Mouse (Mus musculus) heart, adult 18-20 months (tissue): ENCODE measurements around the gene Eef1akmt4. TPM values are rescaled to one million over a fixed set of nuclear protein-coding genes. Genes with fewer than 3 reads are reported as not detected.
A peak's percentile ranks its signal among the peaks of the same experiment; 100 is the strongest.
"Not testable (repeated sequence)": the region's sequence is repeated elsewhere in the genome, so short reads cannot be mapped to it uniquely, and the experiment has no call there.

ENCODE experiments used
- DNase-seq, 2 experiments: peaks; one replicate each; pipeline ENCODE4 v3.0.0; 2021 to 2022; ENCODE audit warnings: mixed read lengths in 1 of 2
- microRNA-seq, 2 experiments: library from miRNA; unstranded; fragments of <30 nt; microRNA quantifications; one replicate each; pipeline ENCODE4 v1.2.0; 2022
- total RNA-seq, 2 experiments: library from RNA; stranded (reverse); gene quantifications; 2 replicates each; pipeline ENCODE4 v1.2.3; 2021

The Eef1akmt4 gene
- total RNA-seq, 2 experiments from 2014 or later, result 6.6 to 9.1 TPM

GRCm38 (mm10) chr16:20621991-20622685 lies 10.7 kb downstream of the Eef1akmt4 start:
- DNase-seq, result peak; percentile 77 to 78

GRCm38 (mm10) chr16:20623211-20623610 lies 11.8 kb downstream of the Eef1akmt4 start:
- no peak for DNase-seq

- no peak for DNase-seq
Measured at GRCm38 (mm10) chr16:20628871-20629391, 17.5 kb downstream of the Eef1akmt4 start.

GRCm38 (mm10) chr16:20629731-20630634 lies 18.6 kb downstream of the Eef1akmt4 start, which contains the start of gene Ece2:
Gene Ece2, plus strand, starts transcription at chr16:20629828.
- DNase-seq, result peak in 1 of 2 experiments; percentile 22

- no peak for DNase-seq
Measured at GRCm38 (mm10) chr16:20637410-20637809, 26.0 kb downstream of the Eef1akmt4 start.

GRCm38 (mm10) chr16:20638367-20638766 lies 27.0 kb downstream of the Eef1akmt4 start:
- DNase-seq, result no peak

GRCm38 (mm10) chr16:20642161-20642560 lies 30.8 kb downstream of the Eef1akmt4 start:
- peak; percentile 58 to 82 for DNase-seq

- DNase-seq, result no peak
Measured at GRCm38 (mm10) chr16:20643911-20644310, 32.5 kb downstream of the Eef1akmt4 start.

GRCm38 (mm10) chr16:20651076-20651946 lies 39.9 kb downstream of the Eef1akmt4 start, which contains the start of gene Psmd2:
Gene Psmd2, plus strand, starts transcription at chr16:20651652.
- DNase-seq, result peak; percentile 97 to 99

GRCm38 (mm10) chr16:20651947-20652310 lies 40.5 kb downstream of the Eef1akmt4 start:
- DNase-seq, result no peak

- DNase-seq, result no peak
Measured at GRCm38 (mm10) chr16:20653315-20653714, 41.9 kb downstream of the Eef1akmt4 start.

GRCm38 (mm10) chr16:20657661-20658060 lies 46.3 kb downstream of the Eef1akmt4 start:
- DNase-seq, result no peak

GRCm38 (mm10) chr16:20668013-20668412 lies 56.6 kb downstream of the Eef1akmt4 start, which contains the start of gene Eif4g1:
Gene Eif4g1, plus strand, starts transcription at chr16:20668313.
- not testable (repeated sequence) for DNase-seq

Small RNAs within 50 kb of the gene (microRNA-seq; reads per million reads assigned to microRNA genes)
- gene Mir1224, result 2.2 to 2.3 reads per million in 2 experiments

Other genes with a start within 250 kb of the Eef1akmt4 start
- 10 to 100 TPM; 20.7 to 24.0 TPM for gene Abcc5, start 185.2 kb upstream of the Eef1akmt4 start, total RNA-seq
- 10 to 100 TPM; 55.1 to 60.2 TPM for gene Eif2b5, start 112.8 kb upstream of the Eef1akmt4 start, total RNA-seq
- 10 to 100 TPM; 47.2 to 48.0 TPM for gene Dvl3, start 94.6 kb upstream of the Eef1akmt4 start, total RNA-seq
- 100 to 1,000 TPM; 184 to 195 TPM for gene Ap2m1, start 76.1 kb upstream of the Eef1akmt4 start, total RNA-seq
- 10 to 100 TPM; 61.7 to 70.2 TPM for gene Abcf3, start 63.0 kb upstream of the Eef1akmt4 start, total RNA-seq
- gene Vwa5b2, start 22.1 kb upstream of the Eef1akmt4 start, total RNA-seq, result under 1 TPM in 1 of 2 experiments, not detected in 1; 0.18 TPM
- not detected for gene Gm49333, start within 50 bp of the Eef1akmt4 start, total RNA-seq
- gene Alg3, start 142 bp downstream of the Eef1akmt4 start, total RNA-seq, result 10 to 100 TPM in 1 of 2 experiments, 1 to 10 TPM in 1; 8.8 to 11.4 TPM
- gene Camk2n2, start 9.7 kb downstream of the Eef1akmt4 start, total RNA-seq, result 1 to 10 TPM; 1.3 to 1.6 TPM
- gene Ece2, start 18.2 kb downstream of the Eef1akmt4 start, total RNA-seq, result under 1 TPM; 0.49 to 0.72 TPM
- gene Psmd2, start 40.1 kb downstream of the Eef1akmt4 start, total RNA-seq, result 100 to 1,000 TPM; 208 to 217 TPM
- 100 to 1,000 TPM; 403 to 412 TPM for gene Eif4g1, start 56.7 kb downstream of the Eef1akmt4 start, total RNA-seq
- gene Fam131a, start 81.6 kb downstream of the Eef1akmt4 start, total RNA-seq, result 10 to 100 TPM; 19.8 to 31.3 TPM
- gene Polr2h, start 106.1 kb downstream of the Eef1akmt4 start, total RNA-seq, result 10 to 100 TPM; 11.0 to 13.1 TPM
- gene Clcn2, start 106.2 kb downstream of the Eef1akmt4 start, total RNA-seq, result 1 to 10 TPM; 1.2 to 1.6 TPM
- 1 to 10 TPM; 1.7 to 2.0 TPM for gene Chrd, start 121.5 kb downstream of the Eef1akmt4 start, total RNA-seq
- gene Thpo, start 122.9 kb downstream of the Eef1akmt4 start, total RNA-seq, result under 1 TPM in 1 of 2 experiments, not detected in 1; 0.18 TPM